Mouse (Mus musculus) kidney, postnatal 4 days (tissue): ENCODE data around the gene Mamld1.
"Not testable (repeated sequence)": the region's sequence is repeated elsewhere in the genome, so short reads cannot be mapped to it uniquely, and the experiment has no call there.

Experiments
- DNase-seq, 2 experiments: peaks; one replicate each; pipeline ENCODE4 v3.0.0; 2021; ENCODE audit warnings: mixed read lengths in 2 of 2

Gene Mamld1

DNA sequence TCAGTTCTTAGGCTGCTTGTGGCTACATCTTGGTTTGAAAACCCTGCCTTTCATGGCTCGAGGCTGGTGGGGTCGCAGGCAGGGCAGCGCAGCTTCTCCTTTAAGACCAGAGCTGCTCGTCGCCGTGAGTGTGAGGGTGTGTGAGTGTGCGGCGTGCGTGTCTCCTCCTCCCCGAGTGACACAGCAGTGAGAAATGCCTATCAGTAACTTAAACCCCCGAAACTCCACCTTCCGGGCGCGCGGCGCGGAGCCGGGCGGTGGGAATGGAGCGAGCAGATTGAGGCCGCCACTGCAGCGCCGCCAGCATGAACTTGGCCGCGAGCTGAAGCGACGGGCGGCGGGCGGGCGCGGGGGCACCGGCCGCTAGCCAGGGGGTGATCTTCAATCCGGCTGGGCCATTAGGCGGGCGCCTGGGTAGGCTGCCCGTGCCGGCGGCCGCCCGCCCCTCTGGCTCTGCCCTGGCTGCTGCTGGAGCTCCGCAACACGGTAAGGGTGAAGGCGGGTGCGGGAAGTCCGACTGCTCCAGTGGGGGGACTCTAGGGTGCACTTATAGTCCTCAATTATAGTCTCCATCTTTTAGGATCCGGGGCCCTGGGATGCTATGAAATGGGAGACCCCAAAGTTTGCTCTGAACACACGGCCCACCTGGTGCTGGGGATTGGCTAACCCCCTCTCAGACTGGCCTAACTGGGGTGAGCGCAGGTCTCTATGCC is at the start of gene Mamld1:
Gene Mamld1 (plus strand): TSS at position 393 of the 713 bp plus-strand sequence.
- DNase-seq = peak; percentile 76 to 85

DNA sequence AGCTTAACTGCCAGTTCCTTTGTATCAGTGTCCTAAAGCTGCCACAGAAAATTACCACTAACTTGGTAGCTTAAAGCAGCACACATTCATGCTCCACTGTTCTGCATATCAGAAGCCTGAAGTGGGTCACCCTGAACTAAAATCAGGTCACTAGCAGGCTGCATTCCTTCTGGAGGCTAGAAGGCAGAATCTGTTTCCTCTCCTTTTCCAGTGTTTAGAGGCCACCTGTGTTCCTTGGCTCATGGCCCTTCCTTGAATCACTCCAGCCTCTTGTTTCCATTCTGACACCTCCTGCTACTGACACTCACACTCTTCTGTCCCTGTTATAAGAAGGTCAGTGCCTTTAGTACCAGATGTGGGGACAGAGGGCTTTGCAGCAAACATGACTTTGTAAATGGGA is 25.3 kb upstream of the Mamld1 start:
- no peak for DNase-seq

DNA sequence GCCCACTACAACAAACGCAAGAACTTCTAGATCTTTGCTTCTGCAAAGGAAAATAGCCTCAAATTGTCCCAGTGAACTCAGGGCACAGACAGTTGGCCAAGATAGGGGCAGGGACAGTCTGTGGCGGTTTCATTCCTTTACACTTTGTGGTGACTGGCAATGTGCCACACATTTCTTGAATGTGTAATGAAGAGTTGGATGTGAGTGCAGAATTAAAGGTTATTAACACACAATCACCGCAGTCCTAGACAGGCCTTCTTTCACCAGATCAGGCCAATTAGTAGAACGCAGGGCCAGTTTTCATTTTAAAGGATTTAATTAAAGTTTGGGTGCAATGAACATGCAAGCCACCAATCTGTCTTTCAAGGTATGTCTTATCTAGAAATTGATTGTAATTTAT is 22.0 kb upstream of the Mamld1 start:
- DNase-seq = no peak

DNA sequence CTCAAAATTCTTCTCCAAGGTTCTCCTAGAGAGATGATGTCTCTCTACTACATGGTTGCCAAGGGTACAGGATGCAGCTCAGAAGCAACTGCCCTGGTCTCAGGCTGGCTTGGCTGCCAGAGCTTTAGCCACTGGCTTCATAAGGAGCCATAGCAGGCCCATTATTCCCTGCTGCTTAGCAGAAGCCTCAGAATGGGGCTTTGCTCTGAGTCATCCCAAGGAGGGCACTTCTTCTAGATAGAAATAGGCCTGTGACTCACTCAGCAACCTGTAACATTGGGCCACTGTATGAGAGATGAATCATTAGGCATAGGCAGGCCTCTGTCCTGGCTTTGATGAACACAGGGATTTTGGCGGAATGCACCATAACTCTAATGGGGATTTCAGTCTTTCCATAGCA is 21.1 kb upstream of the Mamld1 start:
- DNase-seq = not testable (repeated sequence)

DNA sequence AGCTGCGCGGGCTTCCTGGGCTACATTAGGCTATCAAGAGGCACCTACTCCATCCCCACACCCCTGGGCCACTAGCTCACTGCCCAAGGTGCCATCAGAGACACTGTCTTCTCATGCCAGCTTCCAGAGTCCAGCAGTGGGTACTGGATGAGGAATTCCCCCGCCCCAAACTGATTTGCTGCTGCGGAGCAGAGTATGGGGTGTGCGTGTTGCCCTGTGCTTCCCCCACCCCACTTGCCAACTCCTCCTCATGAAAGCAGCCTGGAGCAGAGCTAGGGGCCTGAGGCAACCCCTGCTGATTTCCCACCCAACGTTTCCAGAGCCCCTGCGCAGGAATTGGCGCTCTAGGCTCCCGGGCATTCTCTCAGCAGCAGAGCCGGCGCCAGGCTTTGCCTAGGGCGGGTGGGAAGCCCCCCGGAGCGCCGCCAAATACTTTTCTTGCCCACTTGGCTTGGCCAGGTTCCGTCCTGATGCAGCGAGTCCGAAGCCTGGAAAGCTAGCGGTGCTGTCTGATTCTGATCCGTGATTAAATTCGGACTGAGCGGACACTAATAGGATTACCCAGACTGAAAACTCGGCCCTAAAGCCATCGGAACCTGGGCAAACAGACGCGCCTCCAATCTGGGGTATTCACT is 738 bp downstream of the Mamld1 start:
- peak; percentile 11 to 32 for DNase-seq

DNA sequence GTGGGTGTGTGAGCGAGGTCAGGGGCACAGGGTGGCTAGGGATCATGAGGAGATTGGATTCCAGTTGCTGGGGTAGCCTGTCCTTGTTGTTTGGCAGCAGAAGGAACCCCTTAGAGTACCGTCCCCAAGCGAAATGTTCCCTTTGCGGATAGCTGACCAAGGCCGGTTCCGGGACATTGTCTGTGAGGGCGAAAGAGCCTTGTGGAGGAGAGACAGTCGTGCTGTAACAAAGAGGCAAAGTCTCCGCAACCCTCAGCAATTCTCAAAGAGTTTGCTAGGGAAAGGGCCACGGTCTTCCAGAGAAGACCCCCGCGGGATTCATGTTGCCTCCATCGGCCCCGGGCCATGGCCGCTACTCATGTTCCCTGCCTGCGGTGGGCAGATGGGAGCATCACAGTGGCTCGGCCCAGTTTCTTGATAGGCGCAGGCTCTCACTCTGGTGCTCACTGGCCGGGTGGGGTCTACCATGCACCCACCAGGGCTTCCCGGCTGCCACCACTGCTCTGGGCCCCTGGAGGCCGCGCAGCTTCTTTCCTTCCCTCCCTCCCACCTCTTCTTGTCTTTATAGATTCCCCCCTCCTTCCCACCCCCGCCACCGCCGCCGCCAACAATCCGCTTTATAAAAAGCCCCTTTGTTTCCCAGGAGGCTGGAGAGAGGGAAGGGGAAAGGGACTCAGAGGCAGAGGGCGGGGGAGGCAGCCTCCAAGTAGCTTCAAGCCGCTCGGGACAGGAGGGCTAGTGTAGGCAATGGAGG is 1.5 kb downstream of the Mamld1 start:
- peak; percentile 30 to 41 for DNase-seq

DNA sequence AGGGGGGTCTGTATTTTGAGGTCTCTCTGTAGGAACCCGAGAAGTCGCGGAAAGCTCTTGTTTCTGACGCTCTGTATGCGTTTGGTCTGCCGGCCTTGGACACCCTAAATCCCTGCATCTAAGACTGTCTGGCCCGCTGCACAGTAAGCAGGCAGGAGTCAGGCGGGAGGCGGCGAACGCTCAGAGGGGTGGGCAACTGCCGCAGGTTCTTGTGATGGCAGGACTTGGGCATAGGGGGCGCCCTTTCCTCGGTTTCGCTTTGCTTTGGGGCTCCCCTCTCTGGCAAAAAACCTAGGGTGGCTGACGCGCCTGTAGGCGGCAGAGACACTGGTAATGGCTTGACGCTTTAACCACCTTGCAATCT is 2.0 kb downstream of the Mamld1 start:
- peak; percentile 81 to 85 for DNase-seq

DNA sequence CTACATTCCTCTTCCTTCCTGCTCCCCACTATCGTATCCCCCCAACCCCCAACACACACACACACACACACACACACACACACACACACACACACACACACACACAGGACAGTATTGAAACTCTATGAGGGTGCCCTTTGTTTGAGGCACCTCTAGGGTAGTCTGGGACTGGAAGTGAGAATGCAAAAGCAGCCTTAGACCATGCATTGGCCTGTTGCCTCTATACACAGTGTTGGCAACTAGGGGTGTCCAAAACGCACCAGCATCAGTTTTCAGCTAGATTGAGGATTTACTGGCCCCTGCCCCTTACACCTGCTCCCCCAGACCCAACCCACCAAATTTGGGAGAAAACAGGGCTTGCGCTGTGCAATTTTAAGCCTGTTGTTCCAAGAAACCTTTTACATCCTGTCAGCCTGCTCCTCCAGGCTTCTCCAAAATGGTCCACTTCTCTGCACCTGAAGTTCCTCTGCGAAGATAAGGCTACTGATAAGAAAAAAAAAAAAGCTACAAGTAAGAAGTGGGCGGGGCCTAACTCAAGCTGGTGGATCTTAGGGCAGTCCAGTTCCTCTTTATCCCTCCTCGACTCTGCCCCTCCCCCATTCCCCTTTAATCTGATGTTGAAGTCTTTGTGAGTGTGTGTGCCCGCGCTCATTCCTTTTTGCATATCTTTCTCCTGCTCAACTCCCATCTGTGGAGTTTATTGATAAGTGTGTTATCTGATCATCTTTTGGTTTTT is 2.6 kb downstream of the Mamld1 start:
- peak; percentile 19 to 39 for DNase-seq

DNA sequence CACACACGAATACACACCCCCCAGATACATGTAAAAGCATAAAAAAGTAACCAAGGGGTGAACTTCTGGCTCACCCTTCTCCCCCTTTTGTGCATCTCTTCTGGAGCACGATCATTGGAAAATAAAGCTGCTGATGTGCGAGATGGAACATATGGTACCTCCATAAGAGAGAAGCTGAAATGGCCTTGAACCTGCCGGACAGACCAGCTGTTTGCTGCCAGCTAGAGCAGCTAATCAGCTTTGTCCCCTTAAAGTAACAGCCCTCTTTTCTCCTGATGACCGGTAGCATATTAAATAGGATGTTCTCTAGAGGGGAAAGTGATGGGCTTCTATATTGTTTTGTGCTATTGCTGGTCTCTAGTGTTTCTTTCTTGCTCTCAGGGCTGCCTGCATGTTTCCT is 3.2 kb downstream of the Mamld1 start:
- no peak for DNase-seq

DNA sequence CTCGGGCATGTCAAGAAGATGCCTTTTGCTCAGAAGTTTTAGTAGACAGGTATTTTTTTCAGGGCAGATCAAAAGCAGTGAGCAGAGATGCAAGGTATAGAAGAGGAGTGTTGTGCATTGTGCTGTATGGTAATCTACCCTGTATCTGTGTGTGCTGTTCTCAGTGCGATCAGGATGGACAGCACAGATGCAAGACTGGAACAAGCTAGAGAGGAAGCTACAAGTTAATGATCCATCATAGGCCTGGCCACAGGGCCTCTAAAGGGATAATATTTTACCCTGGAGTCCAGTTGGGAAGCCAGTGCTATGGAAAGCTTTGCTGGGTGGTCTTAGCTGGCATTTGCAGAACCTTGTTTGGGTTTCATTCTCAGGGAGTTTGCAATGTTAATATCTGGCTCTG is 6.9 kb downstream of the Mamld1 start:
- no peak for DNase-seq

DNA sequence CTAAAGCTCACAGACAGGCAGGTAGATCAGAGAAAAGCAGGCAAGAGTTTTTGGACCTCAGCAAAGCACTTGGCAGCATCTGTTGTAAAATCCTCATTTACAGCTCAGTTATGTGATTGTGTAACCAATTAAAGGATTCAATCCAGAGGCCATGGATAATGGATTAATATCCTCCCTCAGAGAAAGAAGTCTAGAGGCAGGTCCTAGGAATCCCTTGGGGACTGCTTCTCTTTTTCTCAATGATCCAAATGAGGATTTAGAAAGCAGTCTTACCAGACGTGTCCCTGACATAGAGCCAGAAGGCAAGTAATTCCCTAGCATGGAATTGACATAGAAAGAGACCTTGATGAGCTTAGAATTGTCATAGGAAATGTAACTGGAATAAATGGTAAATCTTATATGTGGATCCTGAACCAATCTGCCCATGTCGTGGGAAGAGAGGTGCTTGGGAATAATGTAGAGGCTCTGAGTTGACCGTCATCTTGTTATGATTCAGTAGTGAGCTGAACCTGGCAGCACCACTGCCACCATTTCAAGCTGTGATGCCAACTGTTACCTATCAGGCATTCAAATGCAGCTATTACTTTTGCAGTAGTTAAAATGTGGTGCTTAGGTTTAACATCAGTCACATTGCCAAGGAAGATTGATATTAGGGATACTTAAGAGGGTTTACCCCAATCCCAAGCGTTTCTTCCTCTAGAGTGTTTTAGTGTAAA is 35.2 kb downstream of the Mamld1 start:
- no peak for DNase-seq

DNA sequence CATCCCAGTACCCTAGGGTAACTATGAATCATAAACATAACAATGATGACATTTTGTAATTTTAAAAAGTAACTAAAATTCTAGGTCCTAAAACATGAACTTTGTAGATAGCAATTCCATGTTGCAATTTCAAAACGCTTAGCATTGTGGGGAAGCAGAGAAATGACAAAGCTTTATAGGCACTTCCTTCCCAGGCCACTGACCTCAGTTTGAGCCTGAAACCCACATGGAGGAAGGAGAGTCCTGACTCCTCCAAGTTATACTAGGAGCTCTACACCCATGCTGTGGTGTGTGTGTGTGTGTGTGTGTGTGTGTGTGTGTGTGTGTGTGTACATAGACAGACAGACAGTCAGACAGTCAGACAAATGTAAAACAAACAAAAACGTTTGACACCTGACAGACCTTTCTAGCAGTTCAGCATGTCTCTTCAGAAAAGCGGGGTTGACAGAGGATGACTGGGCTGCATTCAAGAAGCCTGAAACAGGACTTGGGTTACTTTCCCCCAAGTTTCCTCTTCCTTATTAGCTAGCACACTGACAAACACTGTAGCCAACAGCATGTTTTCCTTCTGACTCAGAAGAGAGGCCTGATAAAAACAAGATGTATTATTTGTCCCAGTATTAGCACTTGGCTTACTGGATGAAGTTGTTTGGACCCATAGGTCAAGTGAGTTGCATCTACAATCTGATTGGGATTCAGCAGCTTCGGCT is 37.5 kb downstream of the Mamld1 start:
- no peak for DNase-seq

DNA sequence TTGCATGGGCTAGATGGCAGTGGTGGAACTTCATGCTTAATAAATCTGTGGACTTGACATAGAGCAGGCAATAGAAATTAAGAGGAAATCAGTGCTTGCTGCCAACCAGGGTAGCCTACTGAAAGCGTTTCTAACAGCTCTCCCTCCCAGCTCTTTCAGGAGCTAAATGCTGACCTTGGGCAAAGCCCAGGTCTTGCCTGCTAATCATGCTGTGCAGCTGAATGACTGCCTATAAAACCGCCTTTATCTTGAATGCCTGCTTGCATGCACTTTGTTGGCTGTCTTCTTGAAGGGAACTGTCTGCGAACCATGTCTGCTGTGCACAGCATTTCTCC is 38.0 kb downstream of the Mamld1 start:
- no peak for DNase-seq

DNA sequence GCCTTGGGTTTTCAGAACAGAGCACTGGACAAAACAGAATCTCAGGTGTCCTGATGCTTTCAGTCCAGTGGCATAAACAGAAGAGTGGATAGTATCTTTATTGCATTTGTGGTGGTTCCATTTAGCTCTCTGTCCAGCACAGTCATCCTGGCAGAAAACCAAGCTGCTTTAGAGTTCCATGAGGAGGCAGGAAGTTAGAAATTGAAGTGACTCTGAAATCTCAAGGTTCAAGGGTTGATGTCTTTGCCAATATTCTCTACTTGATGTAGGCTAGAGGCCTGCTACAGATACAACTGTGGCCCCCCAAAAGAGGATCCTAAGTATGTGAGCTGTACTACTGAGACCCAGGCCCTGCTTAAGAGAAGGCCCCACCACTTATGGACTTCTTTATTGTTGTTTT is 55.8 kb downstream of the Mamld1 start:
- DNase-seq = no peak

DNA sequence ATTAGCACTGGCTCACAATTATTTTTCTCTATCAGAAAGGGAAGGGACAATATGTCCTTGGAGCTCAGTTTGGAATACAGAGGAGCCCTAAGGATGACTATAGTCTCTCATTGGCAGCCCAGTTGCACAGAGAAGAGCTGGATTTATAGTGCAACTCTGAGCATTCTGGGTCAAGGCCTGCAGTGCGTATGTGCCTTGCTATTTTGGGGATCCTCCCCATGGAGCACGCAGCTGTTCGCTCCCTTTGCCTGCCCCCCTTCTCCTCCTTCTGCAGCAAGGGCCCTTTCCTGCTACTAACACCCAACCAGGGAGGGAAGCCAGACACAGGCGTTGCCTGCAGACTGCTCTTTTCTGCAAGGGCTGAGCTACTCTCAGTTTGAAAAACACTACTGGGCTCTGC is 56.3 kb downstream of the Mamld1 start:
- DNase-seq = no peak

DNA sequence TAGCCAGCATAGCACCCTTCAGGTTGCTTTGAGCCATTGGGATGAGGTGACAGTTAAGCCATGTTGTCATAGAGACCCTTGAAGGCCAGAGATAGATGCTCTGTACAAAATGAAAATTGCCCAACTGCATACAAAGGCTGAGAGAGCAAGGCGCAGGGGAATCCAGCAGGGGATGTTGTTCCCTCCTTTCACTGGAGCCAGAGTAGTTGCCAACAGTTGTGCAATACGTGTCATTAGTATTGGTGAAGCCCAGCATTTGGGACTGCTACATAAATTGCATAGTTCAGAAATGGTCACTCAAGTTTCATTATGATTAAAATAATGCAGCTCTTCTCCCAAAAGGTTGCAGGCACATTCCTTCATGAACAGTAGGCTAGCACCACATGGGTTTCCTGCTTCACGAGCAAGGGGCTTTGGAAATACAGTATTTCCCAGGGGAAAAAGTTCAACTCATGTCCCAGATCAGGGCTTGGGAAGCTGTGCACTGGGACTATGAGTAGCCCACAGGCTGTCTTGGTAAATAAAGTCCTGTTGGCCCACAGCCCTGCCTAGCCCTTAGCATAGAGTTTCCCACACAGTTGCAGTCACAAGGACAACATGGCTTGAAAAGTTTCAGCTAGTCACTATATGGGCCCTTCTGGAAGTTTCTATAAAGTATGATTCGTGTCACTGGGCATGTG is 58.1 kb downstream of the Mamld1 start:
- DNase-seq = no peak

DNA sequence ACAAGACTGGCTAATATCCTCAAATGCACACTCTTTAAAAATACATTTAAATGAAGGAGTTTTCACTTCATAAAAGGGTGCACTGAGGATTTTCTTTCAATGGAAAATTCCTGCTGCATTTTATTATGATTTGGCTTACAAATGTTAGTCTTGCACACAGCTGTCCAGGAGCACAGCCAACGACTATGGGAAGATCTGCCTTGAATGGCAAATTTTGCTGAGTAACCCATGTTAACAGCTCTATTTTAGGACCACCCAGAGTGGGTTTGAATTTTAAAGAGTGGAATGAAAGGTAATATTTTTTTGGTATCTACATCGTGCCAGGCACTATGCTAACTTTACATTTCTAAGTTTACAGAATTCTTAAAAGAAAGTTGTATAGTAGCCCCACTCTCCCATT is 60.3 kb downstream of the Mamld1 start:
- no peak for DNase-seq

DNA sequence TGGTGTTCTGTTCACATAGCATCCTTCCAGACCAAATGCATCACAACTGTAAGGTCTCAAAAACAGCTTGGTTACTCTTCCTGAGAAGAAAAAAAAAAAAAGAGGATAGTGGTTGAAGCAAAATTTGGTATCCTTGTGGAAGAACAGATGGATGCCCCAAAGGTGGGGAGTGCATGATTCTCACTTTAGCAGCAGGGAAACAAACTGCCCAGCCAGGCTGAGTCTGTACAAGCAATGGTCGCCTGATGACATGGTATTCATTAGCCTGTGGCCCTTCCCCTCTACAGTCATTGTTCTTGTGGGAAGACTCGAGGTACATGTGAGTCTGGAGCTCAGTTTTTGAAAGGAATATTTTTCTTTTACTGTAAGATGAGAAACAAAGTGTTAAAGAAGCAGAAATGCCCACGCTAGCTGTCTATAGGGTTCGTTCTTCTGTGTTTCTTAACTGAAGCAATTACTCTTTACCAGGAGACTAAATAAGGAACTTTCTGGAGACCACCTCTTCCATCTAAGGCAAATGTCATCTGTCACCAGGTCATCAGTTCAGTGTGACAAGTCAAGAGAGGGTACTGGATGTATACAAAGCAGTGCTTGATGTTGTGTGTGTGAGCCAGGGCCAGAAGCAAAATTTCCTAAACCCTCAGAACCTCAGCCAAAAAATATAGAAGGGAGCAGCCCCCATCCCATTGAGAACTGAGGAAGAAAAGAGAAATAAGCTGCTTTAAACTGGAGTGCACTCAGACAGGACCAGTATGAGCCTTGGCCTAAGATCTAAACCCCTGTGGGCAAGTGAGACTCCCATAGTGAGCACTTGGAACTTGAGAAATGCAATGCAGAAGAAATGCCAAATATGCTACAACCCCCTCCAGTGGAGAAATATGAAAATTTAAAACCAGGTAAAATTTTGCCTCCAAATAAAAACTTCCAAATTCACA is 72.6 kb downstream of the Mamld1 start:
- no peak for DNase-seq

DNA sequence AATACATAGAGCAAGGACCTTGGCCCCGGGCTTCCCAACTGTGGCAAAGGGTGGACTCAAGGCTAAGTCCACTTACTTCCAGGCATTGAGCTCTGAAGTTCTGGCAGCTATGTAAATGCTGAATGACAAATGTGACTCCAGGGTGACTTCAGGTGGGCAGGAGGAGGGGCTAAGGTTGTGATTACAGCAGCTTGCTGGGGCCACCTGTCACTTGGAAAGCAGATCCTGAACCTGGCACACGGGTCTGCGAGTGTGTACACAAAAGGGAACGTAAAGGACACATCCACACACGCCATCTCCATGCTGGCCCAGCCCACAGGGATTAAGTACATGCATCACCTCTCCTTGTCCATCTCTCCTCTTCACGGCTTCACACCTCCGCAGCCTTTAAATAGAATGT is 75.0 kb downstream of the Mamld1 start:
- no peak for DNase-seq

DNA sequence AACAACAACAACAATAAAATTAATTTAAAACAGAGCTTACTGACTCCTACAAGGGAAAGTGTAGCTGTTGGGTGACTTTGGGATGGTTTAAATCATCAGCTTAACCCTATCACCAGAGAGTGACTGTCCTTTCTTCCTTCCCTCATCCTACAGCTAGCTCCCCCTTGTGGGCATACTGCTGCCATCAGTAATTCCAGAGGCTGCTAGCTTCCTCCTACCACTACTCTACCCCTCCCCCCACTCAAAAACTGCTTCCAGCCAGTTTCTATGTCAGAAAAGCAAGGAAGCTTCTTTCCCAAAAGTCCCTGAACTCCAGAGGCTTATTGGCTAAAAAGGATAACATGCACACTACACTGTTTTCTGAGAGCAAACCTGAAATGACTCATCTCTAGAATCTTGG is 81.4 kb downstream of the Mamld1 start:
- peak; percentile 30 to 59 for DNase-seq
